Mouse (Mus musculus): ENCODE data around the gene Nup160.

The Nup160 gene

DNA sequence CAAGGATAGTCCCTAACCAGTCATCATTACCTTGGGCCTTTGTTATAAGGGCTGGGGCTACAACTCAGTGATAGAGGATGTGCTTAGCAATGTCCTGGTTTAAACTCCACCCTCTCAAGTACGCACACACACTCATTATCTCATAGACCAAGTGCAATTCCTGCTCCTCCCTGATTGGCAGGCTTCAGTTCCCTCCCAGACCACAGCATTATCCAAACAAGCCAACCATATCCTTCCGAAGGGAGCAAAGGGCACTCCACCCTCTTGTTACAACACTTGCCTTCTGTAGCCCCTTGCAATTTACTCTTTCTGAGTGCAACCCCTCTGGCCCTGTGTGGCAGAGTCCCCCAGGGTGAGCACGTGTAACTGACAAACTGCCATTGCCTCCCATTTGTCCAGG lies 15.6 kb upstream of the Nup160 start:
- DNase-seq (ENCODE audit: extremely low spot score) = no peak

DNA sequence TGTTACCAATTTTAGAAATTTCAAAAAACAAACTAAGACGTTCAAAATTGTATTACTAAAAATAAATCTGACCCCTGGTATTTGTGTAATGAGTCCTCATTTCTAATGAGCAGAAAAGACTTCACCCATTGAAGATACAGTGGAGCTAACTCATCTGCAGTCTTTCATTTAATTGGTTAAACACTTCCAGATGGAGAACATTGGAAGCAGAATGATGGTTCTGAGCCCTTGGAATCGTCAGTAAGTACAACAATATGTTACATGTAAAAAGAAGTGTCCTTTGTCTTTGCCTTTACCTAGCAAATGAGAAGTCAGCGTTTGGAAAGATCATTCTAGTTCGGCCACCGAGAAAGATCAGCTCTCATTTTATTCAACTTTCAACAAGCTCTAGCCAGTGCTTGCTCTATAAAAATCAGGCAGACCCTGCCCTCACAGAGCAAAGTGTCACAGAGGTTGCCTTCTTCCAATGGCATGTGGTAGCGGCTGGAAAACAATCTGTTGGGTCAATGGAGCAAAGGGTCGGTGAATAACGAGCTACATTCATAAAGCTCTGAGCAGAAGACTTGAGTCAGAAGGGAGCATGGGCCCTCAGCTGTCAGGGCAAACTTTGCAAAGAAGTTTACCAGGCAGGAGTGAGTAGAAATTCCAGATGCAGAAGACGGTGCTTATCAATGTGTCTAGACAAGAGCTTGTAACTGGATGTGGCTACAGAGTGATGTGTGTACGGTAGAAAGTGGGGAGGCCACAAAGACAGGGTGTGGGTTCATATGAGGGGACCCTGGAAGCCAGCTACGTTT lies 10.2 kb upstream of the Nup160 start:
- peak; percentile 35 for DNase-seq (ENCODE audit: extremely low spot score)

DNA sequence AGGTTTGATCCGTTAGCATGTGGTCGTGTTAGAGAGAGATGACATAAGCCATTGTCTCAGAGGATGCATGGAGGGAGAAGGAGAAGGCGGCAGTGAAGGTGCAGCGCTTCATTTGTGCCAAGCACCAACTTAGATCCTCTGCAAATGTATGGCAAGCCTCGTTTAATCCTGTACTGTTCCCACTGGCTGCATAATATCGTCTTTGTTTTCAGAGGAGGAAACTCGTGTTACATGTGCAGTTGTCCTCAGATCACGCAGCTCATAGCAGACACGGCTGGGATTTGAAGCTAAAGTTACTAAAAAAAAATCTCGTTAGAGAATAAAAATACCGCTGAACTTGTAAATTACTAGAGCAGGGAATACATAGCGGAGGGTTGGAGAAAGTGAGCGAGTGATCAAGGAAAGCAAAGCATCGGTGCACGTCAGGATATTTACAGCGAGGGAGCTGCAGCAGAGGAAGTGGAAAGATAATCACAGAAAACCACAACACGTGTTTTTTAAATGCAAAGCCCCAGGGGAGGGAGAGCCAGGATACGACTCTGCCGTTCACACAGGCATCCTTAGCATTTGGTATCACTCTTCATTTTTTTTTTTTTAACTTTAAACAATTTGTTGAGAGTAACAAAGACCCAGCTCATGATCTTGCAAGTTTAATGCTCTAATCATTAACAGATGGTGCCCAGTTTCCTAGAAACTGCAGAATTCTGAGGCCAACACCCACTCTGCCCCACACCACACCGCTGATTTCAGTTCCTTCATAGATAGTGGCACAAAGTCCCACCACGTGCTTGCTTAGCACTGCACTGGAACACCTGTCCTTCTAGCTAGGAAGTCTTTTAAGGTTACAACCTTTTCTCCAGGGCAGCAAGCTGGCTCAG lies 9.4 kb upstream of the Nup160 start:
- DNase-seq (ENCODE audit: extremely low spot score) = peak; percentile 34

DNA sequence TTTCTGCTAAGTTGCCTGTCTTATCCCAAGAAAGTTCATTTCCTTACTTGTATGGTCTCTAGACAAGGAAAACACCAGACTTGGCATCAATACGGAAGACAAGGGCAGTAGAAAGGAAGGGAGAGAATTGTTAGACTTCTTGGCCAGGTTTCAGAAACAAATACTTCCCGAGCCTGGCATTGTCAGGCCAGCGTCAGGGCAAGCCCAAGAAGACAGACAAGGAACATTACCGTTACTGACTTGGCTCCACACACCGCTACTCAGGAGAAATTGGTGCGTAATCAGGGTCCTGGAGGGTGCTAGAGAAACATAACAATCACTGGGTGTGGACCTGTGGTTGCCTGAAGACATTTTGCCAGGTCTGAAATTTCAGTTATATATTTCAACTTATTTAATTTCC lies 6.7 kb upstream of the Nup160 start:
- no peak for DNase-seq (ENCODE audit: extremely low spot score)

DNA sequence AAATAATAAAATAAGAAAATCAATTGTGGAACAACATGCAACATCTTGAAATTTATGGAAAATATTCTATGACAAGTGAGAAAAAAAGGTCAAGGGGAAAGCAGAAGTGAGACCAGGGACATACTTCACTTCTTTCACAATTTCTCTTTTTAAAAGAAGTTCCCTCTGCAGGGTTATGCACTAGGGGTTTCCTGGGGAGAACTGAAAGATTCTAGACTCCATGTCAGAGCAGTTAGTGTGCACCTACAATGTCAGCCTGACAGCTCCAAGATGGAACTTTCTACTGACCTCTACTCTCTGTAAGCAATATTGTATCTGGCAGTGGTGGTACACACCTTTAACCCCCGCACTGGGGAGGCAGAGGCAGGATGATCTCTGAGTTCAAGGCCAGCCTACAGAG lies 3.7 kb upstream of the Nup160 start:
- DNase-seq (ENCODE audit: extremely low spot score) = no peak

DNA sequence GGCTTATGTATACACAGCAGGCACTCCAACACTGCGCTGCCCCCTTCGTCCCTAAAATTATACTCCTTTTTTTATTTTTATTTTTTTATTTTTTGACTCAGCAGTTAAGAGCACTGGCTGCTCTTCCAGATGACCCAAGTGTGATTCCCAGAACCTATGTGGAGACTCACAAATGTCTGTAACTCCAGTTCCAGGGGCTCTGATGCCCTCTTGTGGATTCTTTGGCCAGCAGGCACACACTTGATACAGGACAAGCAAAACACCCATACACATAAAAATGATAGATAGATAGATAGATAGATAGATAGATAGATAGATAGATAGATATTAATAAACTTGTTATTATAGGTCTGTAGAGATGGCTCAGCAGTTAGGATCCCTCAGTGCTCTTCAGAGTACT lies 2.5 kb upstream of the Nup160 start:
- no peak for DNase-seq (ENCODE audit: extremely low spot score)

DNA sequence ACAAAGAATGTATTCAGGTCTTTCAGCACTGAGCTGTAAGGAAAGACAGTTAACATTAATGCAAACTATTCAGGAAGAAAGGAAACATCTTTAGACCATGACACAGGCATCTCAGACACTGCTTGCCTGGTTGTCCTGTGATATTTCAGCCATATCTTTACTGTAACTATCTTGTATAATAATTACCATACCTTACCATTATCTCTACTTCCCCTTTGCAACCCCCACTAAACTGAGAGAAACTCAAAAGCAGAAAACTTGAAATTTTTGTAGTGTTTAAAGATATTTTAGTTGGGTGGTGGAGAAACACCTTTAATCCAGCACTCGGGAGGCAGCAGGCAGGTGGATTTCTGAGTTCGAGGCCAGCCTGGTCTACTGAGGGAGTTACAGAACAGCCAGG lies 1.5 kb upstream of the Nup160 start:
- no peak for DNase-seq (ENCODE audit: extremely low spot score)

DNA sequence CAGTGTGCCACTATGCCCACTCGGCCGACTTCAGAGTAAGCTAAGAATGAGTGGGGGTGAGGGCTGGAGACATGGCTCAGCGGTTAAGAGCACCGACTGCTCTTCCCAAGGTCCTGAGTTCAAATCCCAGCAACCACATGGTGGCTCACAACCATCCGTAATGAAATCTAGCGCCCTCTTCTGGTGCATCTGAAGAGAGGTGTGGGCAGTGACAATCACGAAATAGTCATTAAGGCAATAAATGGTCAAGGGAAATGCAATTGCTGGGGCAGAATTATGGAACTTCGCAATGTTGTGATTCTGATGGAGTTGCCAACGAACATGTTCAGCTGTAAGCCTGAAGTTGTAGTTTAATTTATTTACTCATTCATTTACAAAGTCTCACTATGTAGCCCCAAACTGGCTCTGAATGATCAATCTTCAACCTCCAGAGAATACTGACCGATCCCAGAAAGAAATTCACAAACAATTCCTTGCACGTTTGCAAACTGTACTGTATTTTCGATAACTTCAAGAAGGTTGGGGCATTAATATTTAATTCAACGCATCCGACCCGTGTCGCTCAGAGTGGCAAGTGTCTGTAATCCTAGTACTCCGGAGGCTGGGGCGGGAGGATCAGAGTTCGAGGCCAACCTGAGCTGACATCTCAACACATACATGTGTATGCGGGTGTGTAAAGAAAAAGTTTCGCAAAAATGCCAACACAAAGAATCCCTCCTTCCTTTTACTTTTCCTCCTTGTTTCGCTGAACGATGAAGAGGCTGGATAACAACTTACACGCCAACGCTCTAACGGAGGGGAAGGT lies 1.4 kb downstream of the Nup160 start:
- peak; percentile 9 for DNase-seq (ENCODE audit: extremely low spot score)

DNA sequence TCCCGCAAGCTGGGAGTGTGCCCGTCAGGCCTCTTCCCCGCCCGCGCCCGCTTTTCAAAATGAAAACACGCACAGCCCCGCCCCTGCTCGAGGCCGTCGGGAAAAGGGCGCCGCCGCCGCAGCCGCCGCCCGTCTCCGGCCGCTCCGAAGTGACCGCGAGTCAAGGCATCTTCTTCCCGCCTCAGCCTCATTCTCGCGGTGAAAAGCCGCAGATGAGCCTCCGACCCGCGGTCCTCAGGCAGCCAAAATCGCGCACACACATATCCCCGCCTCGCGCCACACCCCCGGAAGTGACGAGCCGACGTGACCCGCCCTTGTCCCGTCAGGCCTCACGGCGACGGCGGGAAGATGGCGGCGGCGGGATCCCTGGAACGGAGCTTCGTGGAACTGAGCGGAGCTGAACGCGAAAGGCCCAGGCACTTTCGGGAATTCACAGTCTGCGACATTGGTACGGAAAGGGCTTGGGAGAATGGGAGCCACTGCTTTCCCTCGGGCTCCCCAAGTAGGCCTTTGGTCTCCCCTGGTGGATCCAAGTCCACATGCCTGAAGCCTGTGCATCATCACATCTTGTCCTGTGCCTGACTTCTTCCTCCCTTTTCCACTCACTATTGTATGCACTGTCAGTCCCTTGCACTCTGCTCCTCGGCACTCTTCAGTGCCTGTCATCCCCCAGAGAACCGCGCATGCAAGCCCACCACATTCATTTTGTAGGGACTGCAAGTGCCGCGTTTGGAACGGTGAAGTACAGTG lies 2.2 kb downstream of the Nup160 start:
- peak; percentile 97 for DNase-seq (ENCODE audit: extremely low spot score)

DNA sequence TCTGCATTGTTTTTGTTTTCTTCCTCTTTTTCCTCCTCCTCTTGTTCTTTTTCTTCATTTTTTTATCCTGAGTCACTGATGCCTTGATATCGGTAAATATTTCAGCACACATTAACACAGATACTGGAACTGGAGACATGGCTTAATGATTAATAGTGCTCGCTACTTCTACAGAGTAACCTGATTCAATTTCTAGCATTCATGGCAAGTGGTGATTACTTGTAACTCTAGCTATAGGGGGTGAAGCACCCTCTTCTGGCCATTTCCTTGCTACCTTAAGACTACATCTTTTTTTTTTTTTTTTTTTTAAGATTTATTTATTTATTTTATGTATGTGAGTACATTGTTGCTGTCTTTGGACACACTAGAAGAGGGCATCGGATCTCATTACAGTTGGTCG lies 23.9 kb downstream of the Nup160 start:
- no peak for DNase-seq (ENCODE audit: extremely low spot score)

DNA sequence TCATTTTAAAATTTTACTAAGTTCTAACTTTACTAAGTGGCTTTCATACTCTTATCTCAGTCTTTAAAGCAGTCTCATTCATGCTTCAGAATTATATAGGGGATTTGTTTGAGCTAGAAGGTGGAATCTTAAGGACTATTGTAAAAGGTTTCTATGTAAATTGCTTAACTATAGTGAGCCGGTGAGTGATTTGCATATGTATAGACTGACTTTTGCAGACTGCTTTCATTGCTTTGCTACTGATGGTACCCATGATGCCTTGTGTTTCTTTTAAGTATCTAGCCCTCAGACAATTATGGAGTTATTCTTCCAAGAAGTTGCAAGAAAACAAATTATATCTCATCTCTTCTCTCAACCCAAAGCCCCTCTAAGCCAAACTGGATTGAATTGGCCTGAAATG lies 31.5 kb downstream of the Nup160 start:
- DNase-seq (ENCODE audit: extremely low spot score) = no peak

DNA sequence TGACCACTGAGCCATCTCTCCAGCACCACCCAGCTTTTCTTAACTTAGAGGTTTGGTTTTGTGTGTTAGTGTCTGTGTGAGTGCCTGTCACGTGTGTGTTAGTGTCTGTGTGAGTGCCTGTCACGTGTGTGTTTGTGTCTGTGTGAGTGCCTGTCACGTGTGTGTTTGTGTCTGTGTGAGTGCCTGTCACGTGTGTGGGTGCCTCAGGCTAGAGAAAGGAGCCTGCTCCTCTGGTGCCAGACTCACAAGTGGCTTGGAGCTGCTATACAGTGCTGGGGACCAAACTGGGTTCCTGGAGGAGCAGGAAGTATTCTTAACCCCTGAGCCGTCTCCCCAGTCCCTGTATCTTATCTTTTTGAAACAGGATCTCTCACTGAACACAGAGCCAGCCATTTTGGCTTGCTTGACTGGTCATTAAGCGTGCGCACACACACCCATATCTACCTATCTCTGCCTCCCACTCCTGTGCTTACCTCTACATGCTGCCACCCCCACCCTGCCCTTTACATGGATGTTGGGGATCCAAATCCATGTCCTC lies 38.6 kb downstream of the Nup160 start:
- no peak for DNase-seq (ENCODE audit: extremely low spot score)

DNA sequence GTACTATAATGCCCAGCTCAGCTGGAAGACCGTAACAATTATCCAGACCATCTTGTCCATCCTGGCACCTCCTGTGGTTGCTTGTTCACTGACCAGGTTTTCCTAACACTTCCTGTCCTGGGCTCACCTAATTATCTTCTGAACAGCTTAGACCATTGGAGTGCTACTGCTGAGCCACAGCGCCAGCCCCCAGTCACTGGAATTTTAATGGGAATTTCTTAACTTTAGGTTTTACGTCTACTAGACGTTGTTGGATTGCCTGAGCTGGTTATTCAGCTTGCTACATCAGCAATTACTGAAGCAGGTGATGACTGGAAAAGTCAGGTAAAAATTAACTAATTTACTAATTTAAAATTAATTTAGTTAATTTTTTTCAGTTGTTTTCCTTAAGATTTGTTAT lies 40.4 kb downstream of the Nup160 start:
- DNase-seq (ENCODE audit: extremely low spot score) = no peak

DNA sequence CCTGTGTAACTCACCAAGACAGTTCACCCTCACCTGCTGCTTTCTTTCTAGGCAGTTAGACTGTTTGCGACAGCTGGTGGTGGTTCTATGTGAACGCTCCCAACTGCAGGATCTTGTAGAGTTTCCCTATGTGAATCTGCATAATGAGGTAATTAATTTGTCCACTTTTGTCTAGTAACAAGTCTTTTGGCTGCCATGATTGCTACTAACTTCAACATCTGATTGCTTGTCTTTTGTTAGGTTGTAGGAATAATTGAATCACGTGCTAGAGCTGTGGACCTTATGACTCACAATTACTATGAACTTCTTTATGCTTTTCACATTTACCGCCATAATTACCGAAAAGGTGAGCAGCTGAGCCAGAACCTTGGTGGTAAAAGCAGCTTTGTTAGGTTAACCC lies 40.9 kb downstream of the Nup160 start:
- DNase-seq (ENCODE audit: extremely low spot score) = no peak

DNA sequence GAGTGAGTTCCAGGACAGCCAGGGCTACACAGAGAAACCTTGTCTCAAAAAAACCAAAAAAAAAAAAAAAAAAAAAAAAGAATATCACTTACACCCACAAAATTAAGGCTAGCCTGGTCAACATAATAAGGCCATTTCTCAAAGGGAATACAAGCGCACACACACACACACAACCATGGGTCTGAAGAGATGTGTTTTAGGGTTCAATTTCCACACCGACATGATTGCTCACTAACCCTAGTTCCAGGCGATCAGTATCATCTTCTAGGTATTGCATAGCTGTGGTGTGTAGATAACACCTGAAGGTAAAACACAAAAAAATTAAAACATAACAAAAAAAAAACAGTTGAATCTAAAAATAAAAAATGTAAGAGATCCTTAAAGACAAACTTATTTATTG lies 49.8 kb downstream of the Nup160 start:
- no peak for DNase-seq (ENCODE audit: extremely low spot score)

DNA sequence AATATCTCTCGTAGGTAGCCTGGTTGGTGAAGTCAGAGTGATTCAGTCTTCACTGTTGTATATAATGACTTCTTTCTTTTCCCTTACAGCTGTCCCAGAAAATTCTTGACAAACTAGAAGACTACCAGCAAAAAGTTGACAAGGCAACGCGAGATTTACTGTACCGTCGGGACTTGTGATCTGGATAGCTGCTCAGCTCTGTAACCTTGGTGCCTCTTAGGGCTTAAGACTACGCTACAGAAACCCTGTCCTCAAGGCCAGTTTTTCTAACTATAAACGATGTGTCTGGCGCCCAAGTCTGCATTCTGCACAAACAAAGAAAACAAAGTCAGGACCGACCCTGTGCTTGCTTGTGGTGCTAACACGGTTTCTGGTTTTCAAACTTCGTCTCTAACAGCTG lies 58.3 kb downstream of the Nup160 start:
- no peak for DNase-seq (ENCODE audit: extremely low spot score)

DNA sequence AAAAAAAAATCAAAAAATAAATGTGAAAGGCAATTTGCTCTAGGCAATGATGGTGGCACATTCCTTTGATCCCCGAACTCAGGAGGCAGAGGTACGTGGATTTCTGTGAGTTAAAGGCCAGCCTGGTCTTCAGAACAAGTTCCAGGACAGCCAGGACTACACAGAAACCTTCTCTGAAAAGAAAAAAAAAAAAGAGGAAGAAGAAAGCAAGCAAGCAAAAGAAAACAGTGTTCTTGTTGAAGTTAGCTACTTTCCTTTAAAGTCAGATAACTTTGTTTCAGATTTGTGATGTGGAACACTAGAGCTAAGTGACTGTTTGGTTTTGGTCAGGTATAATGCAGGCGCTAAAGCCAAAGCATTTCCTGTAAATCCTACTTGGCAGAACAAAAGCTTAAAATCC lies 61.8 kb downstream of the Nup160 start:
- no peak for DNase-seq (ENCODE audit: extremely low spot score)

DNA sequence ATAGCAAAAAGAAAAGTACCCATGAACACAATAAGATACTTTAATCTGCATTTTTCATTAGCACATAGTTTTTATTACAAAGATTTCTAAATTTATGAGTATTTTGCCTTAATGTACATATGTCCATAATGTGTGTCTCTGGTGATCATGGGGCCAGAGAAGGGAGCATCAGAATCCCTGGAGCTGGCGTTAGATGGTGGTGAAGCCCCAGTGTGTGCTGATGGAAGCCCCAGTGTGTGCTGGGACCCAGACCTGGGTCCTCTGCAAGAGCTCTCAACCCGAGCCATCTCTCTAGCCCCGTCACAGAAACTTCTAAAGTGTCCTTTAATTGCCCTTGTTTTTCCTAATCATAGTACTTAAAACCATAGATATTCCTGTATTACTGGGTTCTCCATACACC lies 62.3 kb downstream of the Nup160 start:
- no peak for DNase-seq (ENCODE audit: extremely low spot score)

DNA sequence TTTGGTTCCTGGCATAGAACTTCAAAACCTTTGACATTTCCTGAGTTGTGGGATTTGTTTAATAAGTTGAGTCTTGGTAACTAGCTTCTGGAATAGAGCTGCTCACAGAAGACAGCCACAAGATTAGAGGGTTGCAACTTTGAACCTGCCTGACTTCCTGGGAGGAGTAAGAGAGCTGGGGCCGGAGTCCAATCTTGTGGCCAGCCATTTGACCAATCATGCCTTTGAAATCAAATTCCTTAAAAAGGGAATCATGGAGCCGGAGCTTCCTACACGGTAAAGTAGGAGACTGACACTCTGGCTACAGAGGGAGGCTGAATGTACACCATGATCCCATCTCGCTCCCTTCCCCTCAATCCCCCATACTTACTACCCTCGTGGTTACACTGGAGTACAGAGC lies 62.9 kb downstream of the Nup160 start:
- DNase-seq (ENCODE audit: extremely low spot score) = no peak

DNA sequence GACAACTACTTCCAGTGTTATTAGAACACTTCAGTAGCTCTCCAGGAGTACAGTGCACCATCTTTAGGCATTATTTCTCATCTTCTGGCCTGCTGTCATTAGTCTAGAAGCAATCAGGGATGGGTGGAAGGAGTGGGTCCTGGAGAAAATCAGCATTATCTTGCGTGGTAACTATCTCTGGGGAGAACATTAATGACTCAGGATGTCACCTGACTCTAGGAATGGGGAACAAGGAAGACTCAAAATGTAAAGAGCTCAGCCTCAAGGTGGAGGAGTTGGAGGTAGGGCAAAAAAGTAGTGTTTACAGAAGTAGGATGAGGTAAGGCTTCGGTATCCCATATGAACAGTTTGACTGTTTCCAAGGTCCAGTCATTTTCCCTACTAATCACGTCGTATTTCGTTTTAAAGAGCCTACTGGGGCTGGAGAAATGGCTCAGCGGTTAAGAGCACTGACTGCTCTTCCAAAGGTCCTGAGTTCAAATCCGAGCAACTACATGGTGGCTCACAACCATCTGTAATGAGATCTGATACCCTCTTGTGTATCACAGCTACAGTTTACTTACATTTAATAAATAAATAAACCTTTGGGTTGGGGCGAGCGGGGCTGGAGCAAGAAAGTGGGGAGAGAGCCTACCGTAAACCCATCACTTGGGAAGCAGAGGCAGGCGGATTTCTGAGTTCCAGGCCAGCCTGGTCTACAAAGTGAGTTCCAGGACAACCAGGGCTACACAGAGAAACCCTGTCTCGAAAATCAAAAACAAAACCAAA lies 67.5 kb downstream of the Nup160 start:
- peak; percentile 22 for DNase-seq (ENCODE audit: extremely low spot score)

Data from embryo, embryonic 9.5 days (tissue).